Mouse (Mus musculus) left cerebral cortex, adult 2 months (tissue): ENCODE results near the gene Ntmt1. TPM values are rescaled to one million over a fixed set of nuclear protein-coding genes. Genes with fewer than 3 reads are reported as not detected.
A peak's percentile ranks its signal among the peaks of the same experiment; 100 is the strongest.

Experiments used
- DNase-seq, 2 experiments: peaks; one replicate each; pipeline ENCODE4 v3.0.0; 2021 to 2022; ENCODE audit warnings: low spot score in 2 of 2, mixed read lengths in 1 of 2; ENCODE audit errors: extremely low spot score in 1 of 2
- H3K27ac ChIP-seq: fragments of 200-600 bp; 2 replicates; pipeline ENCODE4 v1.8.1; 2022
- H3K4me3 ChIP-seq: fragments of 200-600 bp; 2 replicates; pipeline ENCODE4 v1.8.1; 2022
- CTCF ChIP-seq: fragments of 200-600 bp; IDR thresholded peaks from 2 replicates; pipeline ENCODE4 v1.8.1; 2022; ENCODE audit warnings: antibody characterized with exemption, mild to moderate bottlenecking, moderate library complexity
- intact Hi-C: fragments of 180-260 bp; cut with DNase I; formaldehyde crosslinking; loops from one replicate; pipeline ENCODE4 v1.15.1; 2025
- total RNA-seq, 2 experiments: library from RNA; stranded (reverse); gene quantifications; 2 replicates each; pipeline ENCODE4 v1.2.3; 2021

Ntmt1 gene
- total RNA-seq, 2 experiments from 2014 or later: 35.2 to 38.8 TPM

DNA sequence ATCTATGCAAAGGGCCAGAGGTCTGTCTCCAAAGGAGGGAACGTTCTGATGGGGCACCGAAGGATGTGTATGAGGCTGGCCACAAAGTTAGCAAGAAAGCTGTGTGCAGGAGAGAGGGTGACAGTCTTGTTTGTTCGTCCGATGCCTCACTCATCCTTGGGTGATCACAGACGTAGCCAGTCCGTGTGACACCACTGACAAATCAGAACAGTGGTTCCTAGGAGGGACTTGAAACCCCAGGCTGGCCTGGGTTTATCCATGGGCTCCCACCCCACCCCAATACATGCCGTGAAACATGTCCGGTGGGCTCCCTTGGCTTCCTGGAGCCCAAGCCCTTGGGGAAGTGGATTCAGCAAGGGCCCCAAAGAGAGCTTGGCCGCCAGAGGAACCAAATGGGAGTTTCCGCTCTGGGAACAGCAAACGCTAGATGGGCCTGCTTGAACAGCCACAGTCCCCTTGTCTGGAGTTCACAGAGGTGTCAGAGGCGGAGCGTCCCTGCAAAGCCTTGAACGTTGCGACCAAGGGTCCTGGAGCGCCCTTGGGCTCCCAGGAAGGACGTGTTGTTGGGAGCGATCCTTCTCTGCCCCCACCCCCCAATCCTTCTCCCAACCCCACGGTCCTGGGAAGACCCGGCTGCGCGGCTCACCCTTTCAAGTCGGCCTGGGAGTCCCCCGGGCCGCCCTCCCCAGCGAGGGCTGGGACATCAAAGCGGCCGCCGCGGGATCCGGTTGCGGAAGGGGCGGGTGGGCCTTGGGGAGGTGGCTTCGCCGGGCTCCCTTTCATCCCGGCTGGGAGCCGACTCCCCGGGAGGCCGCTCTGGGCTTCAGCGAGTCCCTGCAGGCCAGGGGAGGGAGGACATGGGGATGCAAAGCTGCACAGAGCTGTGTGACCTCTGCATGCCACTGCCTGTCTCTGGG, 23.3 kb upstream of the Ntmt1 start:
- Histone ChIP-seq H3K4me3 (no peak overlapping the region), H3K27ac (peak overlapping the region; percentile 69)
- TF ChIP-seq CTCF: peak; percentile 30
- no peak for DNase-seq
- intact Hi-C loops: no loop called here

DNA sequence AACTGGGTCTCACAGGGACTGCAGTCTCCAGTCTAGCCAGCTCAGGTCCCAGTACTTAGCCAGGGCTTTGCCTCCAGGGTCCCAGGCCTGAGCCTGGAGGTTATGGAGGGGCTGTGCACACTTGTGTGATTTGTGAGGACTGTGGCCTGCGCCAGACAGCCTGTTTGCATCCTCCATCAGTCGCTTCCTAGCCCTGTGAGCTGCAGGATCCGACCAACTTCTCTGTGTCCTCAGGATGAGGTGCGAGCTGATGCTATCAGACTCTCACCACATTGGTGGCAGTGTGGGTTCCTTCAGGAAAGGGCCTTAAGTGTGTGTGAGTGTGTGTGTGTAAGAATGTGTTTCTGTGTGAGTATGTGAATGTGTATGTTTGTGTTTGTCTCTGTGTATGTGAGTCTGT, 20.2 kb upstream of the Ntmt1 start:
- no peak for TF ChIP-seq CTCF
- H3K4me3 ChIP-seq: no peak overlapping the region
- DNase-seq: no peak
- intact Hi-C loops: no loop called here
- H3K27ac ChIP-seq: no peak overlapping the region

DNA sequence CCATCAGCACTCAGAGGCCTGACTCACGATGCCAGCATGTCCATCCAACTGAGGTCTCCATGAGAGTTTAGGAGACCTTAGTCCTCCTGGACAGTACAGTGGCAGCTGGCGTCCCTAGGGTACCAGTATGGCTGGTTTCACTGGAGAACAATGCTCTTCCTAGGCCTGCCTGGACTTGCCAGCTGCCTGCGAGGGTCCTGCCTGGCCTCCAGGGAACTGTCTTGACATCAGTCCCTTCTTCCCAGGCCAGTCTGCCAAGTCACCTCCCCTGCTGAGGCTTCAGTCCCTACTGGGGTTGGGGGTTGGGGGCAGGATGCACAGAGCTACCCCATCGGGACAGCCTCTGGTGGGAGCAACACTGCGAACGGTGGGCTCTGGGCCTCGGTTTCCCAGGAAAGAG, 15.6 kb upstream of the Ntmt1 start:
- Histone ChIP-seq H3K27ac (no peak overlapping the region), H3K4me3 (no peak overlapping the region)
- no peak for DNase-seq
- TF ChIP-seq CTCF: no peak
- intact Hi-C loops: loop anchor here (5.0 kb wide), 4 partner anchors 70 to 195 kb away; partner anchors contain the start of gene Cstad

DNA sequence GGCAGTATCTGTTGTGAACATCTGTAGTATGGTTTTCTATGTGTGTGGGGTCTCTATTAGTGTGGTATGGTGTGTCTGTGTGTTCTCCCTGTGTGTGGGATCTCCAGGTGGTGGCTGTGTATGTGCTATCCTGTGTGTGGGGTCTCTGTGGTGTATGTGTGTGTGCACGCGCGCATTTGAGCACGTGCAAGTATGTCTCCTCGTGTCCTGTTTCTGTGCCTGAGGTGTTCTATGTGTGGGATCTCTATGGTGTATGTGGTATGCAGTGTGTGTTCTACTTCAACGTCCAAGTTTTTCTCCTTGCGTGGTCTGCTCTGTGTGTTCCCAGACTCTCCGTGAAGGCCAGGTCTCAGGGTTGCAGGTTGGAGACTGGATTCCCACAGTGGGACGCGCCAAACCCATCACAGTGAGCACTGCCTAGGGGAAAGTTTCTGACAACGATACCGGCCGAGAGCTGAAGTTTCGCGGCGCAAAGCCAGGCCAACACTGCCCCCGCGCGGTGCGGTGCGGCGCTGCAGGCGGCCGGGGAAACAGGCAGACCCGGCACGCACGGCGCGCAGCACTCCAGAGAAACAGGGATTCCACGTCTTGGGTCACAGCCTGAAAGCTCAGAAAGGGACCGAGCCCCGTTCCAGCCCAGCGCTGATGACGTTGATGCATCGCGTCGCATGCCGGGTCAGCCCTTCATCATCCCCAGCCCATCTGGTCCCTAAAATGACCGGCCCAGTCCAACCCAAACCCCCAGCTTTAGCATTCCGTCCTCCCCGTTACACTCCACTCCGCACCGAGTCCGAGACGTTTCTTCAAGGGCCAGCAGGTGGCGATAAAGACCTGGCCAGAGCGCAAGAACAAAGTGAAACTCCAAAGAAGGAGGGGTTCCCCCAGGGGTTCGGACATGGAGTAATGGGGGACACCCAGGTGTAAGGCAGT, 13.2 kb upstream of the Ntmt1 start:
- Histone ChIP-seq H3K27ac (peak overlapping the region; percentile 80), H3K4me3 (peak overlapping the region; percentile 36)
- DNase-seq: peak; percentile 95 to 99
- intact Hi-C loops: loop anchor here (1.0 to 5.0 kb wide), 8 partner anchors 72 to 358 kb away; partner anchors contain the start of gene Cstad
- peak; percentile 80 for TF ChIP-seq CTCF

DNA sequence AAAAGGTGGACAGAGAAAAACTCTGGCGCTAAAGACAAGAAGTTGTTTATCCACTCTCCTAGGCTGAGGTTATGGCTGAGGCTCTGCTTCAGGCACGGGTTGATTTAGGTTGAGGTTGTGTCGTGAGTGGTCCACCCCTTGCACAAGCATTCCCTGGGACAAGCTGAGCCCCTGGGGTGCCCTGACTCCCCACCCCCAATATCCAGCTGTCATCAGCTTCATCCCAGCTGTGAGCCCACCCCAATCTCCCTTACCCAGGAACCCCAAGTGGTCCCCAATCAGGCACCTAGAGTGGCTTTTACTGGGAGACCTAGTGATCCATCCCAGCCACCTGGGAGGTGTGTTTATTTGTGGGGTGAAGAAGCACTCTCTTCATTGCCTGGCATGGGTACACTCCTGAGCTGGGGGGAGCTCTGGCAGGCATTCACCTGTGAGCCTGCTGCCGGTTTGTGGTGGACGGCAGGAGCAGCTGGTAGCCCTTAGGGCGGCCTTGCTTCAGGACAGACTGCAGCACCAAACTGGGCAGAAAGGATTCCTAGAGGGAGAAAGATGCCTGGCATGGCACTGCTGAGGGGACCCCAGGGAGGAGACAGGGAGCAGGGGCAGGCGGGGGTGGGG, 12.2 kb upstream of the Ntmt1 start:
- peak overlapping the region; percentile 2; the same call in 1 of the 2 replicates for H3K27ac ChIP-seq
- no peak overlapping the region for H3K4me3 ChIP-seq
- intact Hi-C loops: loop anchor here (2.0 kb wide), 1 partner anchor 139 kb away; no protein-coding TSS in a partner anchor

GRCm38 (mm10) chr2:30795889-30796275, 11.7 kb upstream of the Ntmt1 start:
- no peak for DNase-seq
- TF ChIP-seq CTCF: no peak
- peak overlapping the region; percentile 68 for H3K27ac ChIP-seq
- intact Hi-C loops: loop anchor here (2.0 kb wide), 1 partner anchor 139 kb away; no protein-coding TSS in a partner anchor
- no peak overlapping the region for H3K4me3 ChIP-seq

More for the DNA sequence above, 12.2 kb upstream of the Ntmt1 start:
- no peak for DNase-seq
- TF ChIP-seq CTCF: no peak

DNA sequence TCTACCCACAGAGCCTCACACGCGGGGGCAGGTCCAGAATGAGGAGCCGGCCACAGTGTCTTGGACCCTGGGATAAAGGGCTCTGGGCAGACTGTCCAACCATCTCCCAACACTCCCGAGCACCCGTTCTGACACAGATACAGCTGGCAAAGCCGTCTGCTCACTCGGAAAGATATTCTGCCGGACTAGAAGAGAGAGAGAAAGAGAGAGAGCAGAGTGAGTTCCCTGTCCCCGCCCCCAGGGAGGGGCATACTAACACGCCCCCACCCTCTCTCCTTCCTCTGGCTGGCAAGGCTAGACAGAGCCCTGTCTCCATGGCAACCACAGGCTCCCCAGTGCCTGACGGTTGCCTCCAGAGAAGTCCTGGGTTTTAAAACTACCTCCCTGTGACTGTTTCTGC, 11.2 kb upstream of the Ntmt1 start:
- Histone ChIP-seq H3K27ac (peak overlapping the region; percentile 88), H3K4me3 (no peak overlapping the region)
- intact Hi-C loops: no loop called here
- no peak for TF ChIP-seq CTCF
- DNase-seq: peak; percentile 82 to 88

- intact Hi-C loops: no loop called here
- DNase-seq: no peak
- TF ChIP-seq CTCF: no peak
- Histone ChIP-seq H3K4me3 (no peak overlapping the region), H3K27ac (no peak overlapping the region; the same call in 1 of the 2 replicates)
Measured at GRCm38 (mm10) chr2:30799456-30799855, 8.2 kb upstream of the Ntmt1 start.

- DNase-seq: no peak
- no peak for TF ChIP-seq CTCF
- Histone ChIP-seq H3K27ac (no peak overlapping the region; the same call in 1 of the 2 replicates), H3K4me3 (peak overlapping the region; percentile 51)
- intact Hi-C loops: no loop called here
Measured at GRCm38 (mm10) chr2:30800671-30801066, 7.0 kb upstream of the Ntmt1 start.

DNA sequence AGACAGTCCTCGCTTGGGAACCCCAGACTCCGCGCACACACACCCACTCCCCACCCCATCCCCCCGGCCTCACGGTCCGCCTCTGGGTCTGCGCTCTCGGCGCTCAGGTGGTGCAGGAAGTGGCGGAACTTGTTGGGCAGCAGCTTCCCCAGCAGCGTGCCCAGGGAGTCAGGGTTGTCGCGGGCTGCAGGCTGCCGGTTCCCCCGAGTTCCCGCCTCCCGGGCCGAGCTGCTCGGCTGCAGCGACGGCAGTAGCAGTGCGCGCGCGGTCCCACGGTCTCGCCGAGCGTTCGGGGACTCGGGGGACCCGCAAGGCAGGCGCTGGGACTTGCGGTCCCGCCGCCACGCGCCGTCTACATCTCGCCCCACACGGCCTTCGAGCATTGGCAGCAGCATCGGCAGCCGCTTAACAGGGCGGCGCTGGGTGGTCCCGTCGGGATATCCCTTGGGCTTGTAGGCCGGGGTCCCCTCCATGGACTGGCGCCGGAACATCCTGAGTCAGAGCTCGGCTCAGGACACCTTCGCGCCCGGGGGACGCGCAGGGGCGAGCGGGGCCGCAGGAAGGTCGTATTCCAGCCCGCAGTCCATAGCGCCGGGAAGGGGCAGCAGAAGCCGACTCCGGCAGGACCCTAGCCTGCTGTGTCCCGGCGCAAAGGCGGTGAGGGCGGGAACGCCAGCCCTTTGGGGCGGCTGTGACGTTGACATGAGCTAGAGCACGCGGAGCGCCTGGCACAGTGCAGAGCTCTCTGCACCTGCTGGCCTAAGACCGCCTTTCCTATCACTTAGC, 6.4 kb upstream of the Ntmt1 start:
- H3K4me3 ChIP-seq: peak overlapping the region; percentile 51
- H3K27ac ChIP-seq: peak overlapping the region; percentile 77
- TF ChIP-seq CTCF: no peak; the same call in 1 of the 2 replicates
- peak in 1 of 2 experiments; percentile 48 for DNase-seq
- intact Hi-C loops: no loop called here
